Mouse (Mus musculus): Measurements from ENCODE around the gene Atp10a. TPM values are rescaled to one million over a fixed set of nuclear protein-coding genes. Genes with fewer than 3 reads are reported as not detected.

The Atp10a gene
- polyA plus RNA-seq, 1 experiment = 6.2 TPM

DNA sequence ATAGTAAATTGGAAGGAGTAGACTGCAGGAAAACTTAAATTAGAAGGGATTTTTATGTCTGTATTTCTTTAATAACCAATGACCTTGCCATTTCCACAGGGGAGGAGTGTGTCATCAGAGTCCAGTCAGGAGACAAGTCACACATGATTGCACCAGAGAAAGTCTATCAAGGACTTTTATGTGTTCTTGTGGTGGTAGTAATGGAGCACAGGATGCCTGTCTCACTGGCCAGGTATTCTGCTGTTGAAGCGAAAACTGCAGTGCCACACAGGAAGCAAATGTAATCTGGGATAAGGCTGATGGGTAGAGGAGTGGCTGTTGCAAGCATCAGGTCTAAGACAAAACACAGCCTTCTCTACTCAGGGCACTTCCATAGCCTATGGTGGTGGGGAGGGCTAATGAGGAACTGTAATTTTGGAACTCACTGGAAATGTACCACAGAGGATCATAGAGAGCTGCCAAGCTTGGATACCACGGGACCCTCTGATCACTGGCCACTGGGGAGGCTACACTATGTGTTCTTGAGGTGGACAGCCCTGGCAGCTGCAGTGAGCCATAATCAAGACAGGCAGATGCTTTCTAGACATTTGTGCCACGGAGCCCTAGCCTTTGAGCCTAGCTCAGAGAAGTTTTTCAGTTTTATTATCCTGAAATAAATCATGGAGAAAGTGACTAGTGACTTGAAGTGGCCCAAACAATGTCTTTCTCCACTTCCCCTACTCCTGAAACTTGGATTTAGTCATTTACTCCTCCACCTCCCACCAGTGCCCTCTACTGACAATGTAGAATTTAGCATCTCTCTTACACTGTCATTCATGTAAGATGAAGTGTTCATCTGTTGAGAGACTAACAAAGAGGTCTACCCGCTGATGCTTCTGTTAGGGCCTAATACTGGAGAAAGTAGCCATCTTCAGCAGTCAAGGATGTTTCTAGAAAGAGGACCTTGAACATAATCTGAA is 87.7 kb downstream of the Atp10a start:
- Histone ChIP-seq H3K4me1 (ENCODE audit: control insufficient read depth, insufficient read depth, low read length) (no peaks in the 10 kb centered on the region), H3K4me3 (replicated peaks; ENCODE audit: insufficient read depth, low read depth, low read length) (no peak overlapping the region), H3K27me3 (ENCODE audit: control insufficient read depth, insufficient read depth, low read length) (no peaks in the 10 kb centered on the region), H3K27ac (ENCODE audit: insufficient read depth, low read length) (no peak overlapping the region)
- 66% methylated on average over 4 of the region's 4 CpGs for WGBS
- TF ChIP-seq POLR2A (IDR thresholded peaks at IDR 0.05; ENCODE audit: borderline replicate concordance, insufficient read depth, low read length) = no peak
- DNase-seq = no peak

DNA sequence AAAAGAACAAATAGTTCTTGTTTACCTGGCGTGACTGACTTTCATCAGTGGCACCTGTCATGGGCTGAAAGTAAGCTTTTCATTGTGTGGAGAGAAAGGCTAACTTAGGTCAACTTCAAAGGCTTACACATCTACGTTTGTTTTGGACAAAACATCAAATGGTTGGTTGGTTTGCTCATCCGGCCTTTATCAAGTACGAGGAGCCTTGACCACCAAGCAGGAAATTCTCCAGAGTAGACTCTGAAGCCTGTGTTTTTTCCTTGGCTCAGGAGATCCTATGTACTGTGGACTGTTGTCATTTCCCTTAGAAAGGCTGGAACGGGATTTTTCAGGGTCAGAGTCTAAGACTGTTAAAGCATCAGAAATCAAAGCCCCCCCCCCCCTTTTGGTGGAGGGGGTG is 90.9 kb downstream of the Atp10a start:
- H3K27ac ChIP-seq (ENCODE audit: insufficient read depth, low read length) = no peak overlapping the region
- no peak for TF ChIP-seq CTCF (IDR thresholded peaks at IDR 0.05; ENCODE audit: borderline replicate concordance, insufficient read depth, low read depth, low read length)
- TF ChIP-seq POLR2A (IDR thresholded peaks at IDR 0.05; ENCODE audit: borderline replicate concordance, insufficient read depth, low read length) = no peak
- WGBS = 78% methylated on average over 5 of the region's 5 CpGs

GRCm38 (mm10) chr7:58749904-58750612 is 94.1 kb downstream of the Atp10a start:
- Histone ChIP-seq H3K4me3 (replicated peaks; ENCODE audit: insufficient read depth, low read depth, low read length) (no peak overlapping the region), H3K27me3 (ENCODE audit: control insufficient read depth, insufficient read depth, low read length) (no peaks in the 10 kb centered on the region), H3K4me1 (ENCODE audit: control insufficient read depth, insufficient read depth, low read length) (no peaks in the 10 kb centered on the region), H3K27ac (ENCODE audit: insufficient read depth, low read length) (no peak overlapping the region)
- TF ChIP-seq POLR2A (IDR thresholded peaks at IDR 0.05; ENCODE audit: borderline replicate concordance, insufficient read depth, low read length) = no peak
- no peak for TF ChIP-seq CTCF (IDR thresholded peaks at IDR 0.05; ENCODE audit: borderline replicate concordance, insufficient read depth, low read depth, low read length)
- peak in 1 of 2 experiments; percentile 20 for DNase-seq
- WGBS = 35% methylated on average over 6 of the region's 6 CpGs

More for the DNA sequence above, 90.9 kb downstream of the Atp10a start:
- H3K27me3 ChIP-seq (ENCODE audit: control insufficient read depth, insufficient read depth, low read length) = no peaks in the 10 kb centered on the region
- no peak overlapping the region for H3K4me3 ChIP-seq (replicated peaks; ENCODE audit: insufficient read depth, low read depth, low read length)
- no peaks in the 10 kb centered on the region for H3K4me1 ChIP-seq (ENCODE audit: control insufficient read depth, insufficient read depth, low read length)
- DNase-seq = no peak

DNA sequence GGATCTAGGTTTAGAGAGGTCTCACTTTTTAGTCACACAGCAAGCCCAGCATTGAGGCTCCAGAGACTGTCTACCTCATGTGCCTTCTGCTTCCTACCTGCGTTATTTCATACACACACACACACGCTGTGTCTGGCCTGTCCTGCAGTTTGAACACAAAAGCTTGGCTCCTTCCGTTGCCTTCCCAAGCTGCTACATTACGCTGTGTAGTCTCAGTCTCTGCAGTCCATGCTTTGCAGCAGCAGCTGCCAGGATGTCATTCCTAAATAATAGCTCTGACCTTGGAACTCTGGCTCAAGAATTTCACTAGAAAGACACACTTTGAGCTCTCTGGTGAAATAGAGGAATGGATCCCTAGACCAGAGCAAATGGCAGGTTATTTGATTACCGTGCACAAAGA is 96.1 kb downstream of the Atp10a start:
- TF ChIP-seq CTCF (IDR thresholded peaks at IDR 0.05; ENCODE audit: borderline replicate concordance, insufficient read depth, low read depth, low read length) (no peak), POLR2A (IDR thresholded peaks at IDR 0.05; ENCODE audit: borderline replicate concordance, insufficient read depth, low read length) (no peak)
- Histone ChIP-seq H3K4me3 (replicated peaks; ENCODE audit: insufficient read depth, low read depth, low read length) (no peak overlapping the region), H3K27me3 (ENCODE audit: control insufficient read depth, insufficient read depth, low read length) (no peaks in the 10 kb centered on the region), H3K27ac (ENCODE audit: insufficient read depth, low read length) (no peak overlapping the region), H3K4me1 (ENCODE audit: control insufficient read depth, insufficient read depth, low read length) (no peaks in the 10 kb centered on the region)
- 64% methylated on average over 5 of the region's 5 CpGs for WGBS
- DNase-seq = no peak

- 98% methylated on average over 1 of the region's 1 CpGs for WGBS
- Histone ChIP-seq H3K27ac (ENCODE audit: insufficient read depth, low read length) (no peak overlapping the region), H3K4me1 (ENCODE audit: control insufficient read depth, insufficient read depth, low read length) (no peaks in the 10 kb centered on the region), H3K4me3 (replicated peaks; ENCODE audit: insufficient read depth, low read depth, low read length) (no peak overlapping the region), H3K27me3 (ENCODE audit: control insufficient read depth, insufficient read depth, low read length) (no peaks in the 10 kb centered on the region)
- DNase-seq = no peak
- TF ChIP-seq POLR2A (IDR thresholded peaks at IDR 0.05; ENCODE audit: borderline replicate concordance, insufficient read depth, low read length) (no peak), CTCF (IDR thresholded peaks at IDR 0.05; ENCODE audit: borderline replicate concordance, insufficient read depth, low read depth, low read length) (no peak)
These were observed 98.1 kb downstream of the Atp10a start for GRCm38 (mm10) chr7:58754076-58754475.

- no peak overlapping the region for H3K27ac ChIP-seq (ENCODE audit: insufficient read depth, low read length)
- no peaks in the 10 kb centered on the region for H3K27me3 ChIP-seq (ENCODE audit: control insufficient read depth, insufficient read depth, low read length)
- TF ChIP-seq POLR2A (IDR thresholded peaks at IDR 0.05; ENCODE audit: borderline replicate concordance, insufficient read depth, low read length) = no peak
- H3K4me3 ChIP-seq (replicated peaks; ENCODE audit: insufficient read depth, low read depth, low read length) = no peak overlapping the region
- WGBS = 81% methylated on average over 4 of the region's 4 CpGs
- no peak for DNase-seq
- no peaks in the 10 kb centered on the region for H3K4me1 ChIP-seq (ENCODE audit: control insufficient read depth, insufficient read depth, low read length)
These were observed 98.6 kb downstream of the Atp10a start for GRCm38 (mm10) chr7:58754536-58754935.

DNA sequence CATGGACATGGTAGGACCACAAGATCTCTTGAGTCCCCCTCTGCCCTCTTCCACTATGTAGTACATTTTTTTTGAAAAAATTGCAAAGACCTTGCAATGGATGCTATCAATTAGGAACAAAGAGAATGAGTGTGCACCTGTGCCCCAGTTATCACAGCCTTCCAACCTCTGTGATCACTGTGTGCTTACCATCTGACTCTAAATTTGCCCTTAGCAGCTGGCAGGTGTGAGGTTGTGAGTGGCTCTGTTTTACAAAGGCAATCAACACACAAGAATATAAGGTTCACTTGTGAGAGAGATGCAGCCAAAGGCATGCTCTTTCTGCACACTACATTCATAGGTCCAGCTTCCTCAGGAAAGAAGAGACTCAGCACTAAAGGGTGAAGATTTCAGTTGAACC is 99.1 kb downstream of the Atp10a start:
- H3K27me3 ChIP-seq (ENCODE audit: control insufficient read depth, insufficient read depth, low read length) = no peaks in the 10 kb centered on the region
- H3K4me1 ChIP-seq (ENCODE audit: control insufficient read depth, insufficient read depth, low read length) = no peaks in the 10 kb centered on the region
- DNase-seq = no peak
- no peak overlapping the region for H3K4me3 ChIP-seq (replicated peaks; ENCODE audit: insufficient read depth, low read depth, low read length)
- H3K27ac ChIP-seq (ENCODE audit: insufficient read depth, low read length) = no peak overlapping the region
- TF ChIP-seq POLR2A (IDR thresholded peaks at IDR 0.05; ENCODE audit: borderline replicate concordance, insufficient read depth, low read length) (no peak), CTCF (IDR thresholded peaks at IDR 0.05; ENCODE audit: borderline replicate concordance, insufficient read depth, low read depth, low read length) (no peak)

- DNase-seq = no peak
- H3K4me3 ChIP-seq (replicated peaks; ENCODE audit: insufficient read depth, low read depth, low read length) = no peak overlapping the region
- no peaks in the 10 kb centered on the region for H3K27me3 ChIP-seq (ENCODE audit: control insufficient read depth, insufficient read depth, low read length)
- no peaks in the 10 kb centered on the region for H3K4me1 ChIP-seq (ENCODE audit: control insufficient read depth, insufficient read depth, low read length)
- no peak overlapping the region for H3K27ac ChIP-seq (ENCODE audit: insufficient read depth, low read length)
- 90% methylated on average over 1 of the region's 1 CpGs for WGBS
- TF ChIP-seq CTCF (IDR thresholded peaks at IDR 0.05; ENCODE audit: borderline replicate concordance, insufficient read depth, low read depth, low read length) = no peak
- no peak for TF ChIP-seq POLR2A (IDR thresholded peaks at IDR 0.05; ENCODE audit: borderline replicate concordance, insufficient read depth, low read length)
These were observed 99.9 kb downstream of the Atp10a start for GRCm38 (mm10) chr7:58755846-58756245.

Data from cerebellum, adult 2 months (tissue).